Mouse (Mus musculus): ENCODE results near the gene Hmg20a. TPM values are rescaled to one million over a fixed set of nuclear protein-coding genes. Genes with fewer than 3 reads are reported as not detected.

Hmg20a gene
- total and polyA plus RNA-seq, 3 experiments = 8.5 to 14.5 (median 13.6) TPM

DNA sequence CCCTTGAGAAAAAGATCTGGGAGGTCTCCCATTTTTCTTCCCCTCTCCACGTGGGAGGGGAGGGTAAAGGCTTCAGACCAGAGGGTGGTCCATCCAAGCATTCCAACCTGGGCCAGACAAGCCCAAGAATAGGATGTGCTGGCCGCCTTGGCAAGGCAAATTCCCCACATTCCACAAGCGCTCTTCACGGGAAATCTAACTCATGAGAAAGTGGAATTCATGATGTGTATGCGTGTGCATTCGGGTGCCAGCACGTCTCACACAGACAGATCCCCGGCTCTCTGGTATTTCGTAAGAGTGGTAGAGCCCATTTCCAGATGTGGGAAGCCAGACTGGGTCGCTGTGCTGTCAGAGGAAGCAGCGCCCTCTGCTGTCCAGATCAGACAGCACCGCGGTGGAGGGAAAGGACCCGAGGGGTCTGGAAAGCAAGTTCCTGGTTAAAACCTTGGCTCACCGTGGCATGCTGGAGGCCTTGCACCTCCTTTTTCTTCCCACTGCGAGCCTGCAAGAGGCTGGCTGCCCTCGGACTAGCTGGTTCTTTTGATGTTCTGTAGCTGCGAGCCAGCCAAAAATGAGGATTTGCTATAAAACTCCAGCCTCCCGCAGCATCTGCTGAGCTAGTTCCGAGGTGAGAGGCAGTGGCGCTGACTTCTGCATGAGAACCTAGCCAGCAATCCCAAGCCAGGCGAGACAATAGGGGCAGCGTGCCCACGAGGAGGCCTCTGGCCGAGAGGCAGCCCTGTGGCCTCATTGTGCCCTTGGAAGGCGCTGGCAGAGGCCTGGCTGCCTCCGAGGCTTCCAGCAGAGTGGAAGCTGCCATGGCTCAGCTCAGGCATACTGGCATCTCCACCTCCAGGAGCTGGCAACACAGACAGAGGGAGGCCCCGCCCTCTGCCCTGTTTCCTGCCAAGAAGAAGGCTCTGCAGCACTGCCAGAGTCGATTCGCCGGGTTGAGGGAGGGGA is 87.7 kb downstream of the Hmg20a start:
- H3K4me1 ChIP-seq (ENCODE audit: control insufficient read depth in 1 of 2, insufficient read depth in 2 of 2) = peaks cover 6 to 20% of the 10 kb centered on the region in 2 experiments; a peak in 3 of 4 replicates
- peak; percentile 86 for DNase-seq (ENCODE audit: extremely low read depth)
- TF ChIP-seq CTCF (conservative IDR thresholded peaks at IDR 0.05 in 1 of 2, IDR thresholded peaks at IDR 0.05 in 1 of 2; ENCODE audit: low read depth in 2 of 2, low read length in 2 of 2) = peak; percentile 61 to 96; a peak in 3 of 4 replicates
- no peak for TF ChIP-seq BHLHE40 (IDR thresholded peaks at IDR 0.05; ENCODE audit: low read depth, low read length)
- 0 out of 2 replicates have a peak, but pooled peaks have one; percentile 34 for TF ChIP-seq CHD2 (IDR thresholded peaks at IDR 0.05; ENCODE audit: low read length)
- peak; percentile 83 for TF ChIP-seq RAD21 (IDR thresholded peaks at IDR 0.05; ENCODE audit: low read depth, low read length)
- peak; percentile 22; the same call in 1 of the 2 replicates for TF ChIP-seq MAX (IDR thresholded peaks at IDR 0.05; ENCODE audit: low read length)
- TF ChIP-seq PAX5 (IDR thresholded peaks at IDR 0.05; ENCODE audit: low read length) = no peak
- TF ChIP-seq MAZ (IDR thresholded peaks at IDR 0.05; ENCODE audit: low read depth, low read length) = peak; percentile 38
- no peak for TF ChIP-seq EP300 (IDR thresholded peaks at IDR 0.05; ENCODE audit: low read length)
- TF ChIP-seq POLR2AphosphoS2 (IDR thresholded peaks at IDR 0.05; ENCODE audit: low read depth, low read length) = no peak
- TF ChIP-seq ZC3H11A (IDR thresholded peaks at IDR 0.05; ENCODE audit: low read depth, low read length) = peak; percentile 52
- no peak for TF ChIP-seq TBP (conservative IDR thresholded peaks at IDR 0.05; ENCODE audit: low read depth, low read length)
- TF ChIP-seq SMC3 (IDR thresholded peaks at IDR 0.05; ENCODE audit: low read depth, low read length) = peak; percentile 94
- peak; percentile 63; the same call in 1 of the 2 replicates for TF ChIP-seq NELFE (IDR thresholded peaks at IDR 0.05; ENCODE audit: low read depth, low read length)
- 0 out of 2 replicates have a peak, but pooled peaks have one; percentile 15 for TF ChIP-seq MXI1 (IDR thresholded peaks at IDR 0.05; ENCODE audit: low read depth, low read length)
- TF ChIP-seq RCOR1 (conservative IDR thresholded peaks at IDR 0.05; ENCODE audit: low read depth, low read length) = no peak
- TF ChIP-seq CHD1 (IDR thresholded peaks at IDR 0.05; ENCODE audit: low read depth, low read length) = no peak; the same call in 1 of the 2 replicates
- peak; percentile 62 for TF ChIP-seq ELF1 (IDR thresholded peaks at IDR 0.05; ENCODE audit: low read depth, low read length)
- TF ChIP-seq SIN3A (IDR thresholded peaks at IDR 0.05; ENCODE audit: low read length) = peak; percentile 61
- TF ChIP-seq NRF1 (IDR thresholded peaks at IDR 0.05; ENCODE audit: low read depth, low read length) = no peak
- TF ChIP-seq ETS1 (conservative IDR thresholded peaks at IDR 0.05; ENCODE audit: low read depth, low read length) = no peak
- peak; percentile 49; the same call in 1 of the 2 replicates for TF ChIP-seq TCF12 (IDR thresholded peaks at IDR 0.05; ENCODE audit: low read depth, low read length)
- TF ChIP-seq UBTF (IDR thresholded peaks at IDR 0.05; ENCODE audit: low read depth, low read length) = peak; percentile 50; the same call in 1 of the 2 replicates
- TF ChIP-seq MYC (IDR thresholded peaks at IDR 0.05; ENCODE audit: low read depth, low read length) = 0 out of 2 replicates have a peak, but pooled peaks have one; percentile 28
- peak; percentile 58; the same call in 1 of the 2 replicates for TF ChIP-seq IRF4 (IDR thresholded peaks at IDR 0.05; ENCODE audit: low read depth, low read length)
- H3K4me2 ChIP-seq (ENCODE audit: insufficient read depth, low read depth, poor library complexity, severe bottlenecking) = peak overlapping the region; percentile 65
- H3K9ac ChIP-seq (ENCODE audit: insufficient read depth, low read depth) = peak overlapping the region; percentile 47
- dilution Hi-C loops (cut with MboI; ENCODE audit: extremely low pct_ligation_motif_present, extremely low pct_unique_long_range_greater_than_20kb, low sequenced_read_pairs) = no loop called here
- H3K79me2 ChIP-seq (replicated peaks; ENCODE audit: control insufficient read depth, extremely low read depth, insufficient read depth, poor library complexity, severe bottlenecking) = no peaks in the 10 kb centered on the region
- H3K4me3 ChIP-seq (replicated peaks in 1 of 3; ENCODE audit: low read depth in 2 of 3, low read length in 2 of 3, poor library complexity in 1 of 3) = peak overlapping the region; percentile 52 to 63 (median 60)
- no peaks in the 10 kb centered on the region for H3K9me3 ChIP-seq (replicated peaks; ENCODE audit: low read length)
- no peaks in the 10 kb centered on the region for H3K36me3 ChIP-seq (replicated peaks in 1 of 2; ENCODE audit: control insufficient read depth in 1 of 2, insufficient read depth in 1 of 2, low read length in 1 of 2)
- peak overlapping the region; percentile 19 for H3K27ac ChIP-seq (ENCODE audit: insufficient read depth, low read depth)
- in situ Hi-C loops (cut with MboI; ENCODE audit: low pct_ligation_motif_present, low pct_unique_long_range_greater_than_20kb, low sequenced_read_pairs) = loop anchor here (10.0 kb wide), 1 partner anchor 301 kb away; no protein-coding TSS in a partner anchor
- no peaks in the 10 kb centered on the region for H3K27me3 ChIP-seq (replicated peaks)

Data from CH12.LX (cell line).